Mouse (Mus musculus): ENCODE measurements around the gene AK157302. TPM values are rescaled to one million over a fixed set of nuclear protein-coding genes. Genes with fewer than 3 reads are reported as not detected.
"Not testable (repeated sequence)": the region's sequence is repeated elsewhere in the genome, so short reads cannot be mapped to it uniquely, and the experiment has no call there.

The AK157302 gene
- 10 to 100 TPM; 25.7 to 26.8 TPM for total RNA-seq (2021)
- long read RNA-seq, experiment 1, transcript AK157302-201 (1 exons, 1,924 nt): major isoform, 38 of 38 reads
- long read RNA-seq, experiment 1, partial matches to known transcripts: 0 of 38 reads
- long read RNA-seq, experiment 1, other reads (novel, unspliced or antisense): 0 of 38 reads
- long read RNA-seq, experiment 2, transcript AK157302-201 (1 exons, 1,924 nt): major isoform, 26 of 26 reads
- long read RNA-seq, experiment 2, partial matches to known transcripts: 0 of 26 reads
- long read RNA-seq, experiment 2, other reads (novel, unspliced or antisense): 0 of 26 reads

GRCm38 (mm10) chr13:21495080-21495479 lies at the start of gene AK157302:
AK157302 (plus strand) TSS chr13:21495223.
- no peak for DNase-seq

- peak in 1 of 2 experiments; percentile 33 for DNase-seq
Observed at GRCm38 (mm10) chr13:21446796-21447195, 48.2 kb upstream of the AK157302 start.

GRCm38 (mm10) chr13:21447856-21448614 lies 47.0 kb upstream of the AK157302 start:
- DNase-seq: no peak

GRCm38 (mm10) chr13:21453042-21453441 lies 42.0 kb upstream of the AK157302 start:
- no peak for DNase-seq

DNA sequence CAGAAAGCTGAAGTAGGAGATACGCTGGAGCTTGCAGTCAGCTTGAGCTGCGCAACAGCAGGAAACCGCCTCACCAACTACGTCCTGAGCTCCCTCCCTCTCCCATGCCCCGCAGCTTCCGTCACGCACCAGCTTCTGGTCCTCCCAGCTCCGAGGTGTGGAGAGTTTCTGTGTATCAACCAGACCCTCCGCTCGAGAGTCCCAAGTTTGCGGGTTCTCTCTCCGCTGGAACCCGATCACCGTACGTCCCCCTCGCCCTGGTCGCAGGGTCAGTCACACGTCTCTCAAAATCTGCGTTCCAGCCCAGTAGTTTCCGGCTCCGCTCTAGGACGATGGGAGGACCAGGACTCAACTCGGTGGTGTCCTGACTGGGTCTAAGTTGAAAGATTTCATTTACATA lies 41.6 kb upstream of the AK157302 start, which contains the start of gene Zscan26:
Zscan26 (minus strand) TSS at position 282 of the 400 bp plus-strand sequence.
- peak; percentile 90 to 94 for DNase-seq

DNA sequence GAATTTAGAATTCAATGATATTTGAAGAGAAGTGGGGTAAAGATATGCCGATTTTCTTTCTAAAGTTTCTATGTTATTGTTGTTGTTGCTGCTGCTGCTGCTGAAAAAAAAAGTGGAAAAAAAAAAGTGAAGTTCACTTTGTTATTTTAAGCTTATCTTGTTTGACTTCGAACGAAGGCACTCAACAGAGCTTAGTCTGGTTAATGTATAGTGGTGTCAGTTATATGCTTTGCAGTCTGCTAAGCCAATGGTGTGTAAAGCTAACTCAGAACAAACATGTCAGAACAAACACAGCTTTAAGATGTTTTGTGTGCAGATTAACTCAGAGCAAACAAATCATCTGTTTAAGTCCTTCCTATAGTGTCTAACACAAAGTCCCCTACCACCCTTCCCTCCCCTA lies 40.9 kb upstream of the AK157302 start:
- DNase-seq: no peak

DNA sequence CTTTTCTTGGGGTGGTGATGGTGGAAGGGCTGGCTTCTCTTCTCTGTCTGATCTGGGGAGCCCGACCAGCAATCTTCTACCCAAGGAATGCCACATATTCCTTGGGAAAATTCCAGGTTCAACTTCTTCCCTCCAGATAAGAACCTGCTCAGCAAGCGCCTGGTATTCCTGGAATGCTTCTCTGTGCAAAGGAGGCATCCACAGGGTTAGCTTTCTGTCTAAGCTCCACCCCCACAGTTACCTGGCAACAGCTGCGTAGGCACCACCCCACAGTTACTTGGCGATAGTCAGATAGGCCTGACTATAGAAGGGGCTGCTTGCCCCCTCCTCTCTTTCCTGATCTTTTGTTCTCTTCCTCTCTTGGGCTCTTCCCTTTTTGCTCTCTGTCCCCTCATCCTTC lies 38.7 kb upstream of the AK157302 start:
- DNase-seq: no peak

DNA sequence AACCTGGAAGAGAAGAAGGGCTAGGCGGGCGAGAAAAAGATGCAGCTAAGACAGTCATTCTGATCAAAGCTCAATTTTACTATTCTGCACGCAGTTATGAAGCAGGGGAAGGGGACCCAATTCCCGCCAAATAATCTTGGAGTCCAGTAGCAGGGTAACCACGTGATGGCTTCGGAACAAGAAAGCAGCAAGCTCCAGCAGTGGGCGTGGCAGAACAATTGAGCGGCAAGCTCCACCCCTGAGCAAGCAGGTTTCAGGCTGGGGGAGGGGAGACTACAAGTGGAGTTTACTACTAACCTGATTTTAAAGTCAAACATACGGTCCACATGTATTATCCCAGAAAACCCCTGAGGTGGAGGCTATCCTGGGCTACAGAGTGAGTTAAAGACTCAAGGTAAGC lies 32.5 kb upstream of the AK157302 start:
- DNase-seq: not testable (repeated sequence)

- no peak for DNase-seq
Observed at GRCm38 (mm10) chr13:21467336-21467735, 27.7 kb upstream of the AK157302 start.

GRCm38 (mm10) chr13:21468061-21469019 lies 26.7 kb upstream of the AK157302 start, which contains the start of gene Nkapl:
Nkapl (minus strand) TSS chr13:21468509.
- DNase-seq: peak; percentile 89 to 92

DNA sequence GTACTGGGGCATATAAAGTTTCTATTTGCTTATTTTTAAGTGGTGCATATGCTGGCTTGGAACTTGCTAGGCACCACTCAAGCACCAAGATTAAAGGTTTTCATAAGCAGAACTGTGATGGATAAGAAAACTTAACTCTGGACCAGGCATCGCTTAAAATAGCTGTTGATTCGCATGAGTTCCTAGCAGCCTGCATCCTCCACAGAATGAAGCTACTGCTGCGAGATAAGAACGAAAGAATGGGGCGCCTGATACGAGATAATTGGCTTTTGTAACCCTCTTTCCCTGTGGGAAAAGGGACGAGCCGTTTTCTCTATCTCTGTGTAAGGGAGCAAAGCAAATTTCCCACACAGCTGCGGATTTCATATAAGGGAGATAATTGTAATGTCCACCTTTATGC lies 25.9 kb upstream of the AK157302 start:
- DNase-seq: no peak

- DNase-seq: no peak
Observed at GRCm38 (mm10) chr13:21472427-21472826, 22.6 kb upstream of the AK157302 start.

GRCm38 (mm10) chr13:21478759-21479670 lies 16.0 kb upstream of the AK157302 start, which contains the start of the genes Zkscan4 and Gm10065:
Zkscan4 (plus strand) TSS chr13:21478907.
Gm10065 (minus strand) TSS chr13:21479441.
- DNase-seq: peak; percentile 67 to 80

- DNase-seq: no peak
Observed at GRCm38 (mm10) chr13:21486881-21487280, 8.1 kb upstream of the AK157302 start.

GRCm38 (mm10) chr13:21492847-21493246 lies 2.2 kb upstream of the AK157302 start:
- DNase-seq: no peak

- DNase-seq: not testable (repeated sequence)
Observed at GRCm38 (mm10) chr13:21501182-21501581, 6.2 kb downstream of the AK157302 start, which contains the start of gene Gm11273. Gm11273 (minus strand) TSS chr13:21501418.

DNA sequence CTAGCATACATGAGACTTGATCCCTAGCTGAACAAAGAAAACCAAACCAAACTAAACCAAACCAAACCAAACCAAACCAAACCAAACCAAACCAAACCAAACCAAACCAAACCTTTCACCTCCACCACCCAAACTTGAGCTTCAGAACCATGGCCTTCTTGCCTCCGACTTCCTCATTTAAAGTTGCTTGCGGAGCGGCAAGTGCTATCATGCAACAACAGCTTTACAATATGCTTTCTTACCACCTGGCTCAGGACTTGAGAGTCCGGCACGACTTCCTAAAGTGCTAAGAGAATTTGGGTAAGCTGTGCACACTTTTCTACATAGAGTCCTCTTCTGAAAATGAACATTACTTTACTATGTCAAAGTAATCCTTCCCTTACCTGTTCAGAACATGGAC lies 7.3 kb downstream of the AK157302 start:
- DNase-seq: no peak

DNA sequence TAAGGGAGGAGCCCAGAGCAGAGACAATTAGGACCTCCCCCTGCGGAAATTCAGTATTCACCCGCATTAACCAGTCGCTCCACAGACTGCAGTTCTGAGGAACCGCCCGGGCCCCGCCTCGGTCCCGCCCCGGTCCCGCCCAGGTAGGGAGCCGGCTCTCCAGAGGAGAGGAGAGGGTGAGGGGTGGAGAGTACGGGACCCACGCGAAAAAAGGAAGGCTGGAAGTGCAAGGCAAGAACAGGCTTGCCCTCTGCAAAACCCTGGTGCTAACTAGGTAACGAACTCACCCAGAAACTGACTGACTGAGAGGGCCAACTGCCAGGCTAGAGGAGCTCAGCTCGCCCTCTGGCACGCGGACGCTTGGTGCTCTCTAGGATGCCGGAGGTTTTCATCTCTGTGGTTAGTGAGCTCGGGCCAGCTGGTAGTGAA lies 11.2 kb downstream of the AK157302 start:
- DNase-seq: peak; percentile 87 to 89

DNA sequence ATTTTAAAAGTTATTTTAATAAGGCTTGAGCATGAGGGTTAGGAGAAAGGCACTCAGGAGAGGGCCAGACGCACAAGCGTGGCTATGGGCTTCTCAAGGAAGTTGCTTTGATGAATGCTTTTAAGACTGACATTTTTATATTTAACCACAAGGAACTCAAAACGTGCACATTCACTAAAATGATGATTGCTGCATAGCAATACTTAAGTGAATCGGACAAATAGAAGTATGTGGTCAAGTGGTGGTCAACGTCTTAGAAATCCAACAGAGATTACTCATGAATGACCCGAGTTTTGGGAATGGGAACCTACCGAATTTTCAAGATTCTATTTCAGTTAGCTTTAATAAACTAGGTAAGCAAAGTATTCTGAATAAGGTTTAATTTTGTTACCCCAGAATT lies 35.1 kb downstream of the AK157302 start:
- DNase-seq: no peak

- peak; percentile 93 to 96 for DNase-seq
Observed at GRCm38 (mm10) chr13:21530781-21531201, 35.8 kb downstream of the AK157302 start, which contains the start of gene Zkscan8. Zkscan8 (minus strand) TSS chr13:21531120.

DNA sequence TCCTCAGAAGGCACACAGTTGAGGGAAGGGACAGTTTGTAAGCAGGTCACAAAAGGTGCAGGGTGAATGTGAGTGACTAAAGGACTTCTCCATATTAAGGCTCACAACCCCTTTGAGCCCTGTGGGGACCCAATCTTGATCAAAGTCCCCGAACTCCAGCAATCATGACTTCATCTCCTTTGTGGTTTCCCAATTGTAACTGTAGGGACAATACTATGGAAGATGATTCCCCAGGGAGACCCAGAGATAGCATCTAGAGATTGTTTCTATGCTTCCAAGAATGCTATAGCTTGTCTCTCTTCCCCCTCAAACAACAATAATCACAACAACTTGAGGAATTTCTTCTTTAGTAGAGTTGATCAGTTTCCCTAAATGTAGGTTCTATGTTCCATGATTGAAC lies 47.7 kb downstream of the AK157302 start, which contains the start of gene Olfr1366:
Olfr1366 (minus strand) TSS at position 101 of the 400 bp plus-strand sequence.
- no peak for DNase-seq

Measured in heart, adult 18-20 months (tissue).